Mouse (Mus musculus): Measurements from ENCODE around the gene Cyp24a1.

The Cyp24a1 gene

DNA sequence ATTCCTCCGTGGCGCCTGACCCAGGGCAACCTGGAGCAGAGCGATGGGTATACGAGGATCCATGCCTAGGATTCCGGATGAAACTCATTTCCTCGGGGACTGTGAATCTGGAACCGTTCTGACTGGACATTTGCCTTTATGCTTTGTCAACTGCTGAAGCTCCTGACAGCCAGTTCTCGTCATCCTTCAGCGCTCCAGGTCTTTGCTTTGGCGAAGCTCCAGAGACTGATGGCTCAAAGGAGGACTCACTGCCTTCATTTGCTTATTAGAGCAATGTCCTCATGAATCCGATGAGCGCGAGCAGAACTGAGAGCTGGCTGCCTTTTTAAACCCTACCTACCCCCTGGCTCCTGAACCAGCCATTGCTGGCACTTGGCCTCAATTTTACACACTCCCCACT is 58.2 kb downstream of the Cyp24a1 start:
- no peak for DNase-seq (ENCODE audit: low spot score)

GRCm38 (mm10) chr2:170436204-170436603 is 60.7 kb downstream of the Cyp24a1 start:
- DNase-seq (ENCODE audit: low spot score), result no peak

All from testis, postnatal 10 days (tissue).